Mouse (Mus musculus) brown adipose tissue, adult 24 weeks (tissue): ENCODE data around the gene Zic5. TPM values are rescaled to one million over a fixed set of nuclear protein-coding genes. Genes with fewer than 3 reads are reported as not detected.
"Not testable (repeated sequence)": the region's sequence is repeated elsewhere in the genome, so short reads cannot be mapped to it uniquely, and the experiment has no call there.

Experiments used
- H3K27ac ChIP-seq: fragments of 200-500 bp; replicated peaks from 2 replicates; pipeline ENCODE4 v1.5.1; 2012; ENCODE audit warnings: low read depth, mild to moderate bottlenecking, low read length
- H3K4me1 ChIP-seq: fragments of 200-500 bp; 2 replicates; pipeline ENCODE4 v1.6.1; 2012; ENCODE audit warnings: low read length, mixed read lengths; ENCODE audit not compliant: control insufficient read depth, insufficient read depth, insufficient read length
- H3K4me3 ChIP-seq: fragments of 200-500 bp; 2 replicates; pipeline ENCODE4 v1.5.1; 2012; ENCODE audit warnings: low read depth, mild to moderate bottlenecking, low read length, moderate library complexity; ENCODE audit not compliant: insufficient read depth
- polyA plus RNA-seq: library from polyadenylated mRNA; stranded (reverse); fragments of >200 nt; gene quantifications from 2 replicates; pipeline ENCODE4 v1.2.4, GENCODE M21; 2012; ENCODE audit not compliant: missing spikeins, insufficient read depth, insufficient read length

The Zic5 gene
- polyA plus RNA-seq, 1 experiment = not detected

DNA sequence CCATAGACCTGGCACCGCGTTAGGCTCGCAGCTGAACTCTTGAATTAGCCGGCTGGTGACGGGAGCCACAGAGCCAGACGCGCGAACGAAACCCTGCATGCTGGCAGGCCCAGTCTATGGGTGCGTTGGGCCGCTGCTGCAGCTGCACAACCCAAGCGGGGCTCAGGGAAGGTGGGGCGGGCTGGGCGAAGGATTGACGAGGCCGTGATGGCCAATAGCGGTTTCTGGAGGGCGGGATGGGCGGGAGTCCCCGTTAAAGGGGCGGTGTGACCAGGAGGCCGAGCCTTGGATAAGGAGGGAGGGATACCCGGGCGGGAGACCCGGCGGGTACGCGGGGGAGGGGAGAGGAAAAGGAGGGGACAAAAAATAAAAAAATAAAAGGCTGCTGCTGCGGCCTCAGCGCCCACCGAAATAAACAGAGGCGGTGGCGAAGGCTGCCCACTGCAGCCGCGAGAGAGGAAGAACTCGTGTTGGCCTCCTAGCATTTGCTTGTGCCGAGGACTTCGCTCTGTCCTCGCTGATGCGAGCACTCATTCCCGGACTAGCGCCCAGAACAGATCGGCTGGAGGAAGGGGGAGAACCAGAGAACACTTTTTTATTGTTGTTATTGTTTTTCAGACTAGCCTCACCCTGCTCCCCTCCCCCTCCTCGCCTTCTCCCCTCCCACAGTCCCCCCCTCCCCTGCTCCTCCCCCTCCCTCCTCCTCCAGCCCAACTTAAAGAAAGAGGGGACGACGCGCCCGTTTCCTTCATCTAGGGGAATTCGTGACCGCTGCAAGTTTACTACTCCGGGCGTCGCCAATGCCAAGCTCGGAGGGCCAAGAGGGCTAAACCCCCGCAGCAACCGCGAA, 8.8 kb upstream of the Zic5 start:
- Histone ChIP-seq H3K27ac (no peak overlapping the region), H3K4me1 (peaks cover 4% of the 10 kb centered on the region; the same call in 1 of the 2 replicates), H3K4me3 (peak overlapping the region; percentile 46)

DNA sequence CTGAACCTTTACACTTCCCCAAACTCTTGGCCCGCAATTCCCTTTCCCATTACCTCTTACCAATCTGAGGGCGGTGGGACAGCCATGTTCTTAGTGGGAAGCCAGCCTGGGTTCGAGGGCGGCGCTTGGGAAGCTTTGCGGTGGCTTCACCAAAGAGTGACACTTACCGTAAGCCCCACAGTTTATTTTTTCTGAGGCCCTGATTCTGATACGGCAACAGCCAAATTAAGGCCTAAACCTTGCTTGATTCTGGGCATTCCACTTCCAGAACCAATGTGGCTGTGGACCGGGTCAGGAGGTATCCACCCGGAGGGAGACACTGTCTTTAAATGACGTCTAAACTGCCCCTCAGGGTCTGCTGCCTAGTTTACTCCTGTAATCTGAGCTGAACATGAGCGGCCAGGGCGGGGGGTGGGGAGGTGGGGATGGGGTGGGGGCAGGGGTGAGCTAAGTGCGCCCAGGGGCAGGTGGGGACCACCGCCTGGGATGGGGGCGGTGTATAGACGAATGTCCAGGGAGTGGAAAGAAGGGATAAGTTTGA, 7.8 kb upstream of the Zic5 start:
- Histone ChIP-seq H3K4me1 (peaks cover 4% of the 10 kb centered on the region; the same call in 1 of the 2 replicates), H3K27ac (no peak overlapping the region), H3K4me3 (no peak overlapping the region)

DNA sequence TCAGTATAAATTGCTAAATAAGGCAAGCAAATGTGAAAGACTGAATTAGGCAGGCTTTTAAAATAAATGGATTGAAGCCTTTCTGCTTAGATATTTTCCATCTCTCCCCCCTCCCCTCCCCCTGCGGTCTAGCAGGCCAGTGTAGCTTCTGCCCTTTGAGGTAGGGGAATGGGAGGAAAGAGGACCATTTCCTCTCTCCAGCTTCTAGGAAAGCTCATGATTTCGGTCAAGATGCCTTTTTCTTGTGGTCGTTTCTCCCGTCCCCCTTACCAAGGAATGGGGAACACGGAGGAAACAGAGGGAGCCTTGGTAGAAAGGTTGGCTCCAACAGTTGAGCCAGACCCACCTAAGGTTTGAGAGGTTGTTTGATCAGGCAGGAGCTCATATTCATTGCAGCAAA, 7.2 kb upstream of the Zic5 start:
- peaks cover 4% of the 10 kb centered on the region; the same call in 1 of the 2 replicates for H3K4me1 ChIP-seq
- no peak overlapping the region for H3K4me3 ChIP-seq
- H3K27ac ChIP-seq = no peak overlapping the region

DNA sequence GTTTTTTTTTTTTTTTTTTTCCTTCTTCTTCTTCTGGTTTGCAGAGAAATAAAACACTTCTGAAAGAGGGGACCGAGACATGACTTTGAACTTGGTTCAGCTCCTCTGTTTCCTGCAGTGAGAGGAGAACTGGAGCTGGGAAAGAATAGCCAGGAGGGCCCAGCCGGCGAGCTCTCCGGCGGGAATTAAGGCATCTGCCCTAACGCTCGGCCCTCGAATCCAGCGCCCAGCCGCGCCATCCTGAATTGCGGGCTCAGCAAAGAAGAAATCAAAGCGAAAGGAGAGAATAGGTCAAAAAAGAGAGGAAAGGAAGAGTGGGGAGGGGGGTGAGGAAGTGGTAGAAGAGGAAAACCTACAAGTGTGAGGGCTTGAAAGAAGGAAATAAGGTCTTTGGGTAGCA, 6.7 kb upstream of the Zic5 start:
- no peak overlapping the region for H3K27ac ChIP-seq

DNA sequence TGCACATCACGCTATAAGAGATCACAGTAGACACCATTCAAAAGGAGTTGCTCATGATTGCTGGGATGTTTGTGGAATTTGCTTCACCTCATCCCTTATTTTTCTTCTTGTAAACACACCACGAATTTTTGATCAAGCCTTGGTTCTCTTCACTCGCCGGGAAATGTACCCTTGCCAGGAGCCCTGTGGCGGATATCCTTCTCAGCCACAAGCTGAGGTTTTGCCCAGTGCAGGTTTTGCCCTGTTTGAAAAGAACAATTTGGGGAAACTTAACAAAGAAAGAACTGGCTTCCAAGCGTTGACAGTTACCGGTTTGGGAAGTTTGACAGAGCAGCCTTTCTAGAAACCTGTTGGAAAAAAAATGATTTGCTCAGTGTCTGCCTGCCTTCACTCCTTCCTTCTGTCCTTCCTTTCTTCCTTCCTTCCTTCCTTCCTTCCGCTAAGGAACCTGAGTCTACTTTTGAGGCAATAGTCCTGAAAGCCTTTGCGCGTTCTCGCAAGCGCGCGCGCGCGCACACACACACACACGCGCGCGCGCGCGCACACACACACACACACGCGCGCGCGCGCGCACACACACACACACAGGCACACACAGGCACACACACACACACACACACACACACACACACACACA, 6.1 kb upstream of the Zic5 start:
- Histone ChIP-seq H3K4me1 (peaks cover 4% of the 10 kb centered on the region; the same call in 1 of the 2 replicates), H3K27ac (no peak overlapping the region), H3K4me3 (no peak overlapping the region)

More for the DNA sequence above, 6.7 kb upstream of the Zic5 start:
- Histone ChIP-seq H3K4me1 (peaks cover 4% of the 10 kb centered on the region; the same call in 1 of the 2 replicates), H3K4me3 (no peak overlapping the region)

DNA sequence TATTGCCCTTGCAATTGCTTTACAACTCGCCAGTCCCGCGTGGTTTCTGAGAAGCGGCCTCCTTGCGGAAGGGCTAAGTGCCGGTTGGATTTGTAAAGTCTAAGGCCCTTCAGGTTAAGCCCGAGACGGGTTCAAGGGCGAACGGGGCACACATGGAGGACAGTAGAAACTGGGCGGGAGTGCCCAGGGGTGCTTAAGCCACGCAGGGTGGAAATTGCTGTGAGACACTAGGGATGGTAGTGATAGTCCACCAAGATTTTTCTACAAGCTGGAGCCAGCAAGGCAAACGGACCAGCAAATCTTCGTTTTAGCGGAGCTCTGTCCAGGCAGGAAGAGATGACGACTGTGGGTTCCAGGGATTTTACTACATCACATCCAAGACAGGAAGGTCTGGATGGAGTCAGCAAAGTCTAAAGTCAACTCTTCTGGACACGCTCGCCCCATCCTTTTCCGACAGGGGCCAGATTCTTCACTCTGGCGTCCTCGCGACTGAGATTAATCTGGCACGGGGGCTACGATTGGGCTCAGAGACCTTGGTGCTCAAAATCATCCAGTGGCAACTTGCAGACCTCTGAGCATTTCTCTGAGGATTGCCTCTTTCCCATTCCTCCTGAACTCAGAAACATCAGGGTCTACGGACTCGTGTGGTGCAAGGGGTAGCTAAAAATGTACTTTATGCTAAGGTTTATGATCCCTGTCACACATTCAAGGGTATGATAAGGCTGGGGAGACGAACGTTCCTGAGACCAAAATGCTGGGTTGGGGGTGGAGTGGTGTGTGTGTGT, 3.7 kb upstream of the Zic5 start:
- Histone ChIP-seq H3K4me1 (peaks cover 4% of the 10 kb centered on the region), H3K4me3 (no peak overlapping the region), H3K27ac (no peak overlapping the region)

DNA sequence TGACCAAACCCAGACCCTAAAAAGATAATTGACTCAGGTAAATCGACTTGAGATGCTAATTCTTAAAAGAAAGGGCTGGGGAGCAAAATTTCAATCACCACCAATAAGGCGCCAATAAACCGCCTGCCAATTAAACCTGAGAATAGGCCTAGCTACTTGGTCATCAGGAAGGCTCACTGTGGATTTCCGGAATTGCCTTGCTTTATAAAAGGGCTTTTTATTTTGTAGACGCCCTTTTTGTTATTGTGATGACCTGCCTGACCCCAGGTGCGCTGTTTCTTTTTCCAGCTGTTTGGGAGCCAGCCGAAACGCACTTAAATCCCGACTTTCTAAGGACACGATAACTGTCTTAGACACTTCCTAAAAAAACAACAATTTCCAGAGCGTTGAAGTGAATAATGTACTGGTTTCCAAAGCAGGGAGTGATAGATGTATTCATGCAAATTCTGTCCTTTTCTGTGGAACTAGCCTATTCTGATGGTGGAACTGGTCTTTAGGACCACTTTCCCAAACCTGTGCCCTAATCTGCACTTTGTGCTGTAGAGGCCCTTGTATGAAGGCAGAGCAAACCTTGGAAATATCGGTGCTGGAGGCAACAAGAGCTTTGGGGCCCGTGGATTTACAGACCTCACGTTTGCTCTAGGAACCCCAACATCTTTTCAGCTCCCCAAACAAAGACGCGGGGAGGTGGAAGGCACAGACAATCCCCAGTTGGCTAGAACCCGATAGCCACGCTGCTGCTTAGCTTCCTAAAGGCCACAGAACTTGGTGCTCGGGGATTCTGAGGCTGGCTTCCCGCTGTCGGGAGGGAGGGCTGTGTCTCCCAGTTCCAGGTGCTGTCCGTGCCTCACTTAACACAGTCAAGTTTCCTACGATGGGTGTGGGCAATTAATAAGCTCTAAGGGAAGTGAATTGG, 2.7 kb upstream of the Zic5 start:
- peaks cover 4% of the 10 kb centered on the region for H3K4me1 ChIP-seq

DNA sequence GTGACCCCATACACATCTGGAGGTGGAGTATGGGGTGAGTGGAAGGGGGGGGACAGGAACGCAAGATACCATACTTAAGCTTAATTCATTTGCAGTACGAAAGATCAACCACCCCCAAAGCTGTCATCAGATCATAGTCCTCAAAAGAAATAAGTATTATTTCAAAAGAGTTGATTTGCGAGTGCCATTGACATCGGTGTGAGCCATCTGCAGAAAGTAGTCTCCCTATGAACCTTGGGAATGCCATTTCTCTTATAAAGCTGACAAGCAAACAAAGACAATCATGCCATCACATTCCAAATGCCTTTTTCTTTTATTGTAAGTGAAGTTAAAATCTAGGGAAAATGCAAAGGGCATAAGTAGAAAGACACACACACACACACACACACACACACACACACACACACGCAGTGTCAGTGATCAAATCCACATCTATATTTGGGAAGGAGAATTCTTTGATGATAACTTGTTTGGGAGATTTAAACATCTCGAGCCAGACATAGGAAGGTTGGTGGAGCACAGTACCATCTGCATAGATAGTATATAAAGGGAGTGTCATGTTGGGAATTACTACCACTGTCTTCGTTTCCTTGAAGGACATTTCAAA, 1.4 kb upstream of the Zic5 start:
- H3K4me1 ChIP-seq = peaks cover 4% of the 10 kb centered on the region
- H3K4me3 ChIP-seq = no peak overlapping the region
- no peak overlapping the region for H3K27ac ChIP-seq

More for the DNA sequence above, 2.7 kb upstream of the Zic5 start:
- Histone ChIP-seq H3K4me3 (no peak overlapping the region), H3K27ac (no peak overlapping the region)

DNA sequence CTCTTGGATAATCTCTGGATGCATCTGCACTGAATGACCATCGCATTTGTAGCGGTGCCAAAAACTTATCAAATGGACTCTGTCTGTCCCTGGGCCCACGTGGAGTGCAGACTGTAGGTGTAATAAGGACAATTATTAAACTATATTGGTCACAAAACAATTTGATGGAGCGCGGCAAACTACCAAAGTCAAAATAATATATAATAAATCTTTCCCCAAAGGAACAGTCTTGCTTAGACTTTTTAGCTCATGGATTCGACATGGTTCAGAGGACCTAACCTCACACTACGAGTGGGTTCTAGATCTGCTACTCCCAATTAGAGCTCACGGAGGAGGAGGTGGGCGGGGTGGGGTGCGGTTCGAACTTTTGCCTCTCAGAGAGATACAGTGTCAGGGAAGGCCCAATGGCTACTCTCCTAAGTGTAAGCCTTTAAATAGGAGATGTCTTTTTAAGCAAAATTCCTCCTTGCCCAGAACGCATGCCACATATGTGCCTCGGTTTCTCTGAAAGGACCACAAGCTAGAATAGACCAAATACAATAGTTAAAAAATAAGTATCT, 534 bp upstream of the Zic5 start:
- no peak overlapping the region for H3K27ac ChIP-seq
- peaks cover 4% of the 10 kb centered on the region for H3K4me1 ChIP-seq
- no peak overlapping the region for H3K4me3 ChIP-seq

DNA sequence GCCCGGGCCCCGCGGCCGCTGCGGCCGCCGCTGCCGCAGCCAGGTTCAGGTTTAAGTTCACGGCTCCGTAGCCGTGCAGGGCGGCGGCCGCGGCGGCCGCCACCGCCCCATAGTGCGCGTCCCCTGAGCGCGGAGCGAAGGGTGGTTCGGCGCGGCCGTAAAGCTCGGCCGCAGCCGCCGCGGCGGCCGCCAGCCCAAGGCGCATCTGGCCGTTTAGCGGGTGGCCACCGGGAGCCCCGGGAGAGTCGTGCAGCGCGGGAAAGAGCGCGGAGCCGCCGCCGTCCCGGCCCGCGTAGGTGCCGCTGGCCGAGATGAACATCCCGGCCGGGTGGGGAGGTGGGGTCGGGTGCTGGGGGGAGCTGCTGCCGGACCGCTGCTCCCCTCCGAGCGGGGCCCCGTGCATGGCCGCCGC, 1.1 kb downstream of the Zic5 start:
- H3K4me1 ChIP-seq = peaks cover 4% of the 10 kb centered on the region
- H3K27ac ChIP-seq = no peak overlapping the region
- H3K4me3 ChIP-seq = peak overlapping the region; percentile 55

DNA sequence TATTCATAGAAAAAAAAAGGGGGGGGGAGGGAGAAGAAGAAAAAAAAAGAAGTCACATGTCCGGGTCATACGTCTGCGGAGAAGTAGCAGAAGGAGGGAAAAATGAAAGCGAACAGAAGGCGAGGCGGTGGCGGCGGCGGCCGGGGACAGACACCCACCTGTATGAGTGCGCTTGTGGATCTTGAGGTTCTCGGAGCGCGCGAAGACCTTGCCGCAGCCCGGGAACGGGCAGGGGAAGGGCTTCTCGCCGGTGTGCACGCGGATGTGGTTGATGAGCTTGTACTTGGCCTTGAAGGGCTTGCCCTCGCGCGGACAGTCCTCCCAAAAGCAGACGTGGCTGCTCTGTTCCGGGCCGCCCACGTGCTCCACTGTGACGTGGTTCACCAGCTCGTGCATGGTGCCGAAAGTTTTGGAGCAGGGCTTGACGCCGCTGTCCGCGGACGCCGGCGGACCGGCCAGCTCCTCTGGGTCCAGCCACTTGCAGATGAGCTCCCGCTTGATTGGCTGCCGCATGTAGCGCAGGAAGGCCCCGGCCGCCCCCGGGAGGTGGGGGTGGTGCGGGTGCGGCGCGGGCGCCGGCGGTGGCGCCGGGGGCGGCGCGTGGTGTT, 1.6 kb downstream of the Zic5 start:
- not testable (repeated sequence) for H3K27ac ChIP-seq, H3K4me1 ChIP-seq
- peak overlapping the region; percentile 55 for H3K4me3 ChIP-seq

DNA sequence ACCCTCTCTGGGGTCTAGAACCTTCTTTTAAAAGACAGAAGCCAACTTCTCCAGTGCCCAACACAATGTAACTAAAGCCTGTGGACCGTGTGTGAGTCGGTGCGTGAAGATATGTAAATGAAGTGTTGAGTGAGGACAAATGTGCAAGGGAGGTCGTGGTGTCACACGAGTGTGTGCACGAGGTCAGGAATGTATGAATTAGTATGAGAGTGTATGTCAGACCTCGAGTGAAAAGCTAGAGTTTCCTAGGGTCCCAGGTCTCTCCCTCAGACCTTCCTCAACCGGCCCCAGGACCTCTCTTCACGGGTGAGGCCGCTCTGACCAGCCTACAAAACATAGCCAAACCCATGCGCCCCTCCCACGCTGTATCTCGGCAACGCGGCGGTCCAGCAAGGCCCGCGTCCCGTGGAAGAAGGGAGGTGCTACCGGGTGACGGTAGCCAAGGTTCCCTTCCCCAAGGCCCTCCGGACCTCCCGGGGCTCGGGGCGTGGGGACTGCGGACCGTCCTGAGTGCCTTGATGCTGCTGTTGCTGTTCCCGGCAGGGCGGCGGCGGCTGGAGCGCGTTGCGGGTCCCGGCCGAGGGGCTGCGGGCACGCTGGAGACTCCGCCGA, 2.3 kb downstream of the Zic5 start:
- peak overlapping the region; percentile 55 for H3K4me3 ChIP-seq
- no peak overlapping the region for H3K27ac ChIP-seq
- peaks cover 4% of the 10 kb centered on the region for H3K4me1 ChIP-seq

DNA sequence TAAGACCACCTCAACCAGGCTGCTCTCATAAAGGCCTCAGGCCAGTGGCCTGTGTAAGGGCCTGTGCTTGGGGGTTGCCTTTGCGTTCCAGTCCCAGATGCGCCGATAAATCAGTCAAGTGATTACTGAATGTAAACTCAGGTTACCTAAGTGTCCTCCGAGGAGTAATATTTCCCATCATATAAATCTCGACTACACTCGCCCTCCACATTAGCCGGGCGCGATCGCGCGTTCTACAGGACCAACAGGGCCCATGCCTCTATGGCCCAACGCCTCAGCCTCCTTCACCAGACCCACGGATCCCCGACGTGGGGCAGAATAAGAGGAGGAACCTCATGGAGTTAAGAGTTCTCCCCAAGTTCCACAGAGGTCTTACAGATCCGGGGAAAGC, 2.8 kb downstream of the Zic5 start:
- Histone ChIP-seq H3K27ac (no peak overlapping the region), H3K4me3 (no peak overlapping the region), H3K4me1 (peaks cover 4% of the 10 kb centered on the region)
